Mouse (Mus musculus): ENCODE results near the gene Syne1. TPM values are rescaled to one million over a fixed set of nuclear protein-coding genes. Genes with fewer than 3 reads are reported as not detected.

Syne1 gene
- polyA plus RNA-seq, 1 experiment from 2014 or later, result 13.3 TPM

GRCm38 (mm10) chr10:5443020-5443419 lies 108.3 kb downstream of the Syne1 start:
- Histone ChIP-seq H3K27me3 (replicated peaks; ENCODE audit: control insufficient read depth, insufficient read depth, low read length) (no peaks in the 10 kb centered on the region), H3K27ac (ENCODE audit: low read depth) (no peak overlapping the region), H3K4me3 (ENCODE audit: low read depth, low read length) (no peak overlapping the region), H3K4me2 (ENCODE audit: low read length) (no peak overlapping the region), H3K9ac (ENCODE audit: low read length) (no peak overlapping the region), H3K36me3 (ENCODE audit: control insufficient read depth, insufficient read depth, low read length) (no peaks in the 10 kb centered on the region), H3K4me1 (replicated peaks; ENCODE audit: control insufficient read depth, insufficient read depth, low read length) (no peaks in the 10 kb centered on the region), H3K9me3 (ENCODE audit: control insufficient read depth, low read length) (no peaks in the 10 kb centered on the region)
- WGBS, result 92% methylated on average over 2 of the region's 2 CpGs
- DNase-seq (ENCODE audit: low spot score), result no peak
- no peak for ATAC-seq (replicated peaks; ENCODE audit: low FRiP score, low TSS enrichment, low read depth)

DNA sequence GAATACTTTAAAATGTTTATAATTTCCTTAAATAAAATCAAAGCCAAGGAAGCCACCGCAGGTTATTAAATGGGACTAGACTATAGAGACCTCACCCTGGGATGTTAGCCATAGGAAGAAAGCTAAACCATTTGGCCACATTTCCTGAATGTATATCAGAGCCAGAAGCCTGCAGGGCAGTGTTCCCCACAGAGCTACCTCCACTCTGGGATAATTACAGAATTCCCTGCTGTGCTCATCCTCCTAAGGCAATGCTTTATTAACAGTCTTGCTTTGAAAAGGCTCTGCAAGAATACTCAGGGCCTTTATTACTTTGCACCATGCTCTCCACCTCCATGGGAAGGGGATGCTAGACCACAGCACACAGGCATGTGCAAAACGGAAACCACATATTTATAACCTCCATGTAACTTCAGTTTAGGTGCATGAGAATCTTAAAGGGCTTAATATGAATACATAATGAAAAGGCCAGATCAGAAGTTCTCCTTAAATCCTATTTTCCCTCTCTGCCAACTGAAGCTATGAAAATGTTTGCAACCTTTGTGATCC lies 111.4 kb downstream of the Syne1 start:
- no peak overlapping the region for H3K27ac ChIP-seq (ENCODE audit: low read depth)
- H3K27me3 ChIP-seq (replicated peaks; ENCODE audit: control insufficient read depth, insufficient read depth, low read length), result no peaks in the 10 kb centered on the region
- H3K9ac ChIP-seq (ENCODE audit: low read length), result no peak overlapping the region
- ATAC-seq (replicated peaks; ENCODE audit: low FRiP score, low TSS enrichment, low read depth) (no peak), DNase-seq (ENCODE audit: low spot score) (no peak)
- no peaks in the 10 kb centered on the region for H3K4me1 ChIP-seq (replicated peaks; ENCODE audit: control insufficient read depth, insufficient read depth, low read length)
- 60% methylated on average over 2 of the region's 2 CpGs for WGBS
- H3K4me3 ChIP-seq (ENCODE audit: low read depth, low read length), result no peak overlapping the region
- no peak overlapping the region for H3K4me2 ChIP-seq (ENCODE audit: low read length)
- H3K9me3 ChIP-seq (ENCODE audit: control insufficient read depth, low read length), result no peaks in the 10 kb centered on the region
- H3K36me3 ChIP-seq (ENCODE audit: control insufficient read depth, insufficient read depth, low read length), result no peaks in the 10 kb centered on the region

- no peak overlapping the region for H3K4me3 ChIP-seq (ENCODE audit: low read depth, low read length)
- no peaks in the 10 kb centered on the region for H3K36me3 ChIP-seq (ENCODE audit: control insufficient read depth, insufficient read depth, low read length)
- H3K9ac ChIP-seq (ENCODE audit: low read length), result no peak overlapping the region
- WGBS, result 82% methylated on average over 2 of the region's 2 CpGs
- H3K27ac ChIP-seq (ENCODE audit: low read depth), result no peak overlapping the region
- no peaks in the 10 kb centered on the region for H3K4me1 ChIP-seq (replicated peaks; ENCODE audit: control insufficient read depth, insufficient read depth, low read length)
- H3K9me3 ChIP-seq (ENCODE audit: control insufficient read depth, low read length), result no peaks in the 10 kb centered on the region
- no peaks in the 10 kb centered on the region for H3K27me3 ChIP-seq (replicated peaks; ENCODE audit: control insufficient read depth, insufficient read depth, low read length)
- ATAC-seq (replicated peaks; ENCODE audit: low FRiP score, low TSS enrichment, low read depth) (no peak), DNase-seq (ENCODE audit: low spot score) (no peak)
- no peak overlapping the region for H3K4me2 ChIP-seq (ENCODE audit: low read length)
Measured at GRCm38 (mm10) chr10:5437766-5438165, 113.5 kb downstream of the Syne1 start.

DNA sequence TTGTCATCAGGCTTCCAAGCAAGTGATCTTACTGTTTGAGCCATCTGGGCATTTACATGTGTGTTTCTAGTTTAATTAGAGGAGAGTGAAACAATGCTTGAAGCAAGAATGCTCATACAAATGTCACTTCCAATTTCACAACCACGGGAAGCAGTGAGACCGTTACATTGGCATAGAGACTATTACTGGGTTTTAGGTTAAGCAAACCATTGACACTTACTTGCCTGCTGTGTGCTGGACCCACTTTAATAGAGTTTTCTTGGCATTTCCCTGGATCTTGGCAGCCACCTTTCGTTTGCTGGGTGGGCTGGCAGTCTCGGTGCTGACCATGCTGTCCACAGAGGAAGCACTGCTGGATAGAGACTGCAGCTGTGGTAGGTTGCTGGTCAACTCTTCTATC lies 127.3 kb downstream of the Syne1 start:
- Histone ChIP-seq H3K4me3 (ENCODE audit: low read depth, low read length) (no peak overlapping the region), H3K27me3 (replicated peaks; ENCODE audit: control insufficient read depth, insufficient read depth, low read length) (no peaks in the 10 kb centered on the region), H3K27ac (ENCODE audit: low read depth) (no peak overlapping the region), H3K4me1 (replicated peaks; ENCODE audit: control insufficient read depth, insufficient read depth, low read length) (no peaks in the 10 kb centered on the region), H3K36me3 (ENCODE audit: control insufficient read depth, insufficient read depth, low read length) (no peaks in the 10 kb centered on the region), H3K9me3 (ENCODE audit: control insufficient read depth, low read length) (no peaks in the 10 kb centered on the region), H3K4me2 (ENCODE audit: low read length) (no peak overlapping the region), H3K9ac (ENCODE audit: low read length) (no peak overlapping the region)
- DNase-seq (ENCODE audit: low spot score) (no peak), ATAC-seq (replicated peaks; ENCODE audit: low FRiP score, low TSS enrichment, low read depth) (no peak)
- WGBS, result 83% methylated on average over 4 of the region's 4 CpGs

- Histone ChIP-seq H3K9me3 (ENCODE audit: control insufficient read depth, low read length) (no peaks in the 10 kb centered on the region), H3K27ac (ENCODE audit: low read depth) (no peak overlapping the region)
Measured at GRCm38 (mm10) chr10:5415730-5416129, 135.6 kb downstream of the Syne1 start.

DNA sequence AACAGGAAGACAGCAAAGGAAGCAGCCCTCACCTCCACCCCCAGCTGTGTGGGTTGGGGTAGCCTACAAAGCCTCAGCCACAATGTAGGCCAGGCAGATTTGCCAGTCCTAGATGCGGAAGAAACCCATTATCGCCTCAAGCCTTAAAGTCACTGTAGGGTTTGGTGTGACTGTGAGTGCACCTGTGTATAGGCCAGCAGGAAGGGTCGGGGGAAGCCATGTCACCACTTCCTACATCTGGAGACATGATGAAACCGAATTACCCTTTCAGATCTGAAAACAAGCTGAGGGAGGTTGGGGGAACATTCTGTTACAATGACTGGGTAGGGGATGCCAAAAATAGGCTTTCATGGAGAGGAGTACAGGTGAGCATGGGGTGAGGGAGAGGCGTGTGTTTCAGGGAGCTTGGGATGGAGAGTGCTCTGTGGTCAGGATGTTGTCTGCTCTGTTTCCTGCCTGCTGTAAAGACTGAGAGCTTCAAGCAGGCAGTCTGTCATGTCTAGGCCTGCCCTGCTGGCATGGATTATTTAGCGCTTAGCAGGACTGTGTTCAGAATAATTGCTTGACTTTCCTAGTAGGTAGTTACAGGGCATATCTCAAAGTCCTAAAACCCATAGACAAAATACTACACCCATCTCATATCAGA lies 167.0 kb downstream of the Syne1 start:
- 73% methylated on average over 6 of the region's 6 CpGs for WGBS
- no peaks in the 10 kb centered on the region for H3K4me1 ChIP-seq (replicated peaks; ENCODE audit: control insufficient read depth, insufficient read depth, low read length)
- ATAC-seq (replicated peaks; ENCODE audit: low FRiP score, low TSS enrichment, low read depth) (no peak), DNase-seq (ENCODE audit: low spot score) (no peak)
- H3K27ac ChIP-seq (ENCODE audit: low read depth), result no peak overlapping the region
- no peak overlapping the region for H3K9ac ChIP-seq (ENCODE audit: low read length)
- no peaks in the 10 kb centered on the region for H3K27me3 ChIP-seq (replicated peaks; ENCODE audit: control insufficient read depth, insufficient read depth, low read length)
- no peak overlapping the region for H3K4me2 ChIP-seq (ENCODE audit: low read length)
- H3K9me3 ChIP-seq (ENCODE audit: control insufficient read depth, low read length), result no peaks in the 10 kb centered on the region
- H3K36me3 ChIP-seq (ENCODE audit: control insufficient read depth, insufficient read depth, low read length), result no peaks in the 10 kb centered on the region
- H3K4me3 ChIP-seq (ENCODE audit: low read depth, low read length), result no peak overlapping the region

More at GRCm38 (mm10) chr10:5415730-5416129, 135.6 kb downstream of the Syne1 start:
- Histone ChIP-seq H3K4me1 (replicated peaks; ENCODE audit: control insufficient read depth, insufficient read depth, low read length) (no peaks in the 10 kb centered on the region), H3K9ac (ENCODE audit: low read length) (no peak overlapping the region), H3K4me2 (ENCODE audit: low read length) (no peak overlapping the region), H3K4me3 (ENCODE audit: low read depth, low read length) (no peak overlapping the region), H3K36me3 (ENCODE audit: control insufficient read depth, insufficient read depth, low read length) (no peaks in the 10 kb centered on the region), H3K27me3 (replicated peaks; ENCODE audit: control insufficient read depth, insufficient read depth, low read length) (no peaks in the 10 kb centered on the region)
- DNase-seq (ENCODE audit: low spot score) (no peak), ATAC-seq (replicated peaks; ENCODE audit: low FRiP score, low TSS enrichment, low read depth) (no peak)
- WGBS, result 92% methylated on average over 3 of the region's 3 CpGs

DNA sequence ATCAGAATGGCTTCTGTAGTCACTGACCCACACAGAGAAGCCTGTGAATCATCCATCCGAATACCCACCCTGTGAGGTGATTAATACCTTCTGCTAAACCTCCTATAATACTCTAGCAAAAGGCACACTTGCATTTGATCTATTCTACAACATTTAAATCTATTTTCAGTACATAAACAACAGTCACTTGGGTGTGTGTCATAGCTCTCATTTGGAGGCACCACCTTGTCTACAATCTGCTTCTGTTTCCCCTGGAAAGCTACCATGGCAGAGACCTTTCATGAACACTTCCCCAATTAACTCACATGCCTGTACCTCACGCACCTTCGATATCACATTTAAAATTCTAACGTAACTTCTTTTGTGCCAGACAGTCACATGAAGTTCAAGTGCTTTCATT lies 169.7 kb downstream of the Syne1 start:
- no peaks in the 10 kb centered on the region for H3K9me3 ChIP-seq (ENCODE audit: control insufficient read depth, low read length)
- H3K27ac ChIP-seq (ENCODE audit: low read depth), result no peak overlapping the region
- no peaks in the 10 kb centered on the region for H3K36me3 ChIP-seq (ENCODE audit: control insufficient read depth, insufficient read depth, low read length)
- no peak for ATAC-seq (replicated peaks; ENCODE audit: low FRiP score, low TSS enrichment, low read depth)
- H3K4me1 ChIP-seq (replicated peaks; ENCODE audit: control insufficient read depth, insufficient read depth, low read length), result no peaks in the 10 kb centered on the region
- H3K4me2 ChIP-seq (ENCODE audit: low read length), result no peak overlapping the region
- no peak overlapping the region for H3K9ac ChIP-seq (ENCODE audit: low read length)
- DNase-seq (ENCODE audit: low spot score), result no peak
- WGBS, result 93% methylated on average over 4 of the region's 4 CpGs
- H3K4me3 ChIP-seq (ENCODE audit: low read depth, low read length), result no peak overlapping the region
- H3K27me3 ChIP-seq (replicated peaks; ENCODE audit: control insufficient read depth, insufficient read depth, low read length), result no peaks in the 10 kb centered on the region

DNA sequence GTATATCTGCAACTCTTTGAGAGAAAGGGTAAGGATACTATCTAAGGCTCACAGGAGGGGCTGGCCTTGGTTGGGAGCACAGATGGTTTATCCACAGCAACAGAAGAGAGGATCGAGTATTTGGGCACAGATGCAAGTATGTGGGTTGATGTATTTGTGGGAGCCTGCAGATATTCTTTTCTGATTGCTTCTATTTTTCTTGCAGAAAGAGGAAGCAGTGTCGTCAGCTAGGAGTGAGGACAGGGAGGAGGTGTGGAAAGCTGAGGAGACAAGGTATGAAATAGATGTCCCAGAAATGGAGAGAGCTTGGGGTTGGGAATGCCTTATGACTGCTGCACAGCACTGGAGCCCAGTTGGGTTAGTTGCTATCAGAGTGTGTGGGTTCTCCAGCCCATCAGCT lies 172.3 kb downstream of the Syne1 start:
- WGBS, result 82% methylated on average over 2 of the region's 2 CpGs
- no peaks in the 10 kb centered on the region for H3K9me3 ChIP-seq (ENCODE audit: control insufficient read depth, low read length)
- ATAC-seq (replicated peaks; ENCODE audit: low FRiP score, low TSS enrichment, low read depth) (no peak), DNase-seq (ENCODE audit: low spot score) (no peak)
- H3K36me3 ChIP-seq (ENCODE audit: control insufficient read depth, insufficient read depth, low read length), result no peaks in the 10 kb centered on the region
- H3K4me2 ChIP-seq (ENCODE audit: low read length), result no peak overlapping the region
- no peak overlapping the region for H3K4me3 ChIP-seq (ENCODE audit: low read depth, low read length)
- H3K9ac ChIP-seq (ENCODE audit: low read length), result no peak overlapping the region
- no peaks in the 10 kb centered on the region for H3K27me3 ChIP-seq (replicated peaks; ENCODE audit: control insufficient read depth, insufficient read depth, low read length)
- no peak overlapping the region for H3K27ac ChIP-seq (ENCODE audit: low read depth)
- H3K4me1 ChIP-seq (replicated peaks; ENCODE audit: control insufficient read depth, insufficient read depth, low read length), result no peaks in the 10 kb centered on the region

- no peaks in the 10 kb centered on the region for H3K27me3 ChIP-seq (replicated peaks; ENCODE audit: control insufficient read depth, insufficient read depth, low read length)
- no peak overlapping the region for H3K9ac ChIP-seq (ENCODE audit: low read length)
- H3K4me1 ChIP-seq (replicated peaks; ENCODE audit: control insufficient read depth, insufficient read depth, low read length), result no peaks in the 10 kb centered on the region
- no peaks in the 10 kb centered on the region for H3K9me3 ChIP-seq (ENCODE audit: control insufficient read depth, low read length)
- WGBS, result 76% methylated on average over 4 of the region's 4 CpGs
- H3K4me2 ChIP-seq (ENCODE audit: low read length), result no peak overlapping the region
- H3K36me3 ChIP-seq (ENCODE audit: control insufficient read depth, insufficient read depth, low read length), result no peaks in the 10 kb centered on the region
- DNase-seq (ENCODE audit: low spot score), result no peak
- H3K27ac ChIP-seq (ENCODE audit: low read depth), result no peak overlapping the region
- ATAC-seq (replicated peaks; ENCODE audit: low FRiP score, low TSS enrichment, low read depth), result no peak
- H3K4me3 ChIP-seq (ENCODE audit: low read depth, low read length), result no peak overlapping the region
Measured at GRCm38 (mm10) chr10:5369599-5369998, 181.7 kb downstream of the Syne1 start.

Data from intestine, embryonic 14.5 days (tissue).